Mouse (Mus musculus): ENCODE measurements at regions not wholly inside any gene's neighbourhood (a gene's known extent, or its start where the extent isn't known, plus 50 kb on each side); places are given as distances from the start of the nearest gene placed in this dataset.

GRCm38 (mm10) chr16:92920947-92921346 is 95.0 kb upstream of the Runx1 start:
- DNase-seq (ENCODE audit: low spot score in 2 of 2): no peak

- no peak for DNase-seq (ENCODE audit: low spot score in 2 of 2)
These were observed 91.4 kb upstream of the Runx1 start for GRCm38 (mm10) chr16:92917356-92917755.

- no peak for DNase-seq (ENCODE audit: low spot score in 2 of 2)
These were observed 89.7 kb upstream of the Runx1 start for GRCm38 (mm10) chr16:92915651-92916050.

- DNase-seq (ENCODE audit: low spot score in 2 of 2): no peak
These were observed 80.9 kb upstream of the Runx1 start for GRCm38 (mm10) chr16:92906873-92907272.

- no peak for DNase-seq (ENCODE audit: low spot score in 2 of 2)
These were observed 79.7 kb upstream of the Runx1 start for GRCm38 (mm10) chr16:92905626-92906025.

GRCm38 (mm10) chr16:92903892-92904473 is 78.0 kb upstream of the Runx1 start:
- peak; percentile 14 to 25 for DNase-seq (ENCODE audit: low spot score in 2 of 2)

GRCm38 (mm10) chr16:92903486-92903885 is 77.5 kb upstream of the Runx1 start:
- no peak for DNase-seq (ENCODE audit: low spot score in 2 of 2)

GRCm38 (mm10) chr16:92899704-92900103 is 73.8 kb upstream of the Runx1 start:
- no peak for DNase-seq (ENCODE audit: low spot score in 2 of 2)

GRCm38 (mm10) chr16:92891741-92892140 is 65.8 kb upstream of the Runx1 start:
- DNase-seq (ENCODE audit: low spot score in 2 of 2): no peak

- DNase-seq (ENCODE audit: low spot score in 2 of 2): no peak
These were observed 64.8 kb upstream of the Runx1 start for GRCm38 (mm10) chr16:92890713-92891112.

GRCm38 (mm10) chr16:92889537-92889936 is 63.6 kb upstream of the Runx1 start:
- no peak for DNase-seq (ENCODE audit: low spot score in 2 of 2)

GRCm38 (mm10) chr16:92886226-92886625 is 60.3 kb upstream of the Runx1 start:
- DNase-seq (ENCODE audit: low spot score in 2 of 2): no peak

- no peak for DNase-seq (ENCODE audit: low spot score in 2 of 2)
These were observed 57.9 kb upstream of the Runx1 start for GRCm38 (mm10) chr16:92883821-92884272.

- DNase-seq (ENCODE audit: low spot score in 2 of 2): no peak
These were observed 54.6 kb upstream of the Runx1 start for GRCm38 (mm10) chr16:92880356-92881043.

GRCm38 (mm10) chr16:92878081-92878480 is 52.1 kb upstream of the Runx1 start:
- DNase-seq (ENCODE audit: low spot score in 2 of 2): no peak

All from urinary bladder, adult 18-20 months (tissue).